Mouse (Mus musculus) liver, embryonic 13.5 days (tissue): ENCODE measurements at regions not wholly inside any gene's neighbourhood (a gene's known extent, or its start where the extent isn't known, plus 50 kb on each side); places are given as distances from the start of the nearest gene placed in this dataset.

Experiments
- ATAC-seq: fragments of 200-750 bp; cut with Nextera tagmentation; 2 replicates; pipeline ENCODE4 v1.8.0; 2017; ENCODE audit warnings: low read depth, mild to moderate bottlenecking, moderate number of reproducible peaks, moderate library complexity
- DNase-seq: peaks from one replicate; pipeline ENCODE4 v3.0.0; 2022
- H3K27ac ChIP-seq: fragments of 300-500 bp; sonication (generic); 2 replicates; pipeline ENCODE4 v1.5.1; 2015; ENCODE audit warnings: moderate library complexity, mild to moderate bottlenecking, inconsistent platforms
- H3K27me3 ChIP-seq: fragments of 300-500 bp; sonication (generic); 2 replicates; pipeline ENCODE4 v1.6.1; 2015; ENCODE audit warnings: mild to moderate bottlenecking, inconsistent platforms
- H3K36me3 ChIP-seq: fragments of 300-500 bp; sonication (generic); 2 replicates; pipeline ENCODE4 v1.6.1; 2015; ENCODE audit warnings: mild to moderate bottlenecking, inconsistent platforms
- H3K4me1 ChIP-seq: fragments of 300-500 bp; sonication (generic); replicated peaks from 2 replicates; pipeline ENCODE4 v1.6.1; 2015; ENCODE audit warnings: inconsistent platforms
- H3K4me2 ChIP-seq: fragments of 300-500 bp; sonication (generic); 2 replicates; pipeline ENCODE4 v1.6.1; 2015; ENCODE audit warnings: inconsistent platforms, mild to moderate bottlenecking, moderate library complexity
- H3K4me3 ChIP-seq: fragments of 300-500 bp; sonication (generic); replicated peaks from 2 replicates; pipeline ENCODE4 v1.5.1; 2015; ENCODE audit warnings: mild to moderate bottlenecking, inconsistent platforms
- H3K9ac ChIP-seq: fragments of 300-500 bp; sonication (generic); 2 replicates; pipeline ENCODE4 v1.6.1; 2015; ENCODE audit warnings: mild to moderate bottlenecking, inconsistent platforms
- H3K9me3 ChIP-seq: fragments of 300-500 bp; sonication (generic); replicated peaks from 2 replicates; pipeline ENCODE4 v1.6.1; 2016; ENCODE audit warnings: inconsistent platforms
- WGBS: fragments of 180-500 bp; shearing (Covaris S2); methylation state at CpG from one replicate; pipeline ENCODE4 v1.1.7; 2015; ENCODE audit not compliant: insufficient replicate concordance; 5-methylcytosine and 5-hydroxymethylcytosine counted together

DNA sequence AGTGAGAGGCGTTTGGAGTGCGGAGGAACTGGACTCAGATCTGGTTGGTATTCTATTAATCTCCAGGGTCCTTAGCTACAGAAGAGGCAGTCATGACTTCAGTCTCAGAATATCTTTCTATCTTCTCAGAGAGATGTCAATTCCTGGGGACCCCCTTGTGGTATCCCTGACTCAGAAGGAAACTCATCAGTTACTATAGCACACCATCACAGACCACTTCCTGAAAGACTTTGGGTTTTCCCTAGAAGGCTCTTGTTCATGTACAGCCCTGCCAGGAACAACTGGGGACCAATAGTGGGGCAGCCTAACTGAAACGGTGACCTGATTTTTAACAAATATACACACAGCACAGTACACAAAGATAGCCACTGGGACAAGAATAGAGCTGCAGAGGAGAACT is 279.6 kb downstream of the Ets1 start:
- no peaks in the 10 kb centered on the region for H3K4me1 ChIP-seq
- H3K9me3 ChIP-seq = no peaks in the 10 kb centered on the region
- H3K36me3 ChIP-seq = no peaks in the 10 kb centered on the region
- H3K4me3 ChIP-seq = no peak overlapping the region
- DNase-seq (no peak), ATAC-seq (no peak)
- H3K9ac ChIP-seq = no peak overlapping the region
- no peaks in the 10 kb centered on the region for H3K27me3 ChIP-seq
- WGBS = 59% methylated on average over 3 of the region's 3 CpGs
- no peak overlapping the region for H3K4me2 ChIP-seq
- H3K27ac ChIP-seq = no peak overlapping the region

DNA sequence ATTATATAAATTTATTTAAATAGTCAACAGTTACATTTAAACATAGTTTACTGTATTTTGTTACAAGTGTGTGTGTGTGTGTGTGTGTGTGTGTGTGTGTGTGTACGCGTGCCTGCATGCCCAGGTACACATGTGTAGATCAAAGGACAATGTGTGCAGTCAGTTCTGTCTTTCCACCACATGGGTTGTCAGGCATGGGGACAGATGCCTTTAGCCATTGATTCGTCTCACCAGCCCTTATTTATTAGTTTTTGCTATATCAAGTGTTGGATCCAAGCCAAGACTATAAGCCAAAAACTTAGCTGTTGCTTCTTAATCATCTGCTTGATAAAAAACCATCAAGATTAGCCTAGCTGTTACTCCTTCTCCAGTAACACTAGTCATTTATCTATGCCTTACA is 280.7 kb downstream of the Ets1 start:
- H3K9ac ChIP-seq = no peak overlapping the region
- ATAC-seq = no peak
- H3K4me1 ChIP-seq = no peaks in the 10 kb centered on the region
- no peak overlapping the region for H3K4me3 ChIP-seq
- no peak for DNase-seq
- WGBS = 64% methylated on average over 3 of the region's 3 CpGs
- H3K4me2 ChIP-seq = no peak overlapping the region
- H3K36me3 ChIP-seq = no peaks in the 10 kb centered on the region
- H3K9me3 ChIP-seq = no peaks in the 10 kb centered on the region
- H3K27me3 ChIP-seq = no peaks in the 10 kb centered on the region
- no peak overlapping the region for H3K27ac ChIP-seq

DNA sequence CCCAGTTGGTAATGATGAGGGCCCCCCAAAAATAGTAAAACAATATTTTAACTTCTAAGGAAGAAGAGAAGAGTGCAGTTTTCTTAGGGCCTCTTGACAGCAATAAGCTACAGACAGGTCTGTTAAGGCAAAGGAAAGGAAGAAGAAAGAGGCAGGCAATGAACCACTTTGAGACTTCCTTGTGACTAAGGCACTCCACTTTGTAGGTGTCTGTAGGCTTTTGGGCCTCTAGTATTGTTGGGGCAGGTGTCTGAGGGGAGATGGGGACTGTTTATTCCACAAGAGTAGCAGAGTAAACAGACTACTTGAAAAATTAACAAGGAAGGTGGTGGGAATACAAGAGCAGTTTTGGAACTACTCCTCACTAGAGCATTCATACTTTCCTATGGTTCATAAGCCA is 287.9 kb downstream of the Ets1 start:
- Histone ChIP-seq H3K4me3 (no peak overlapping the region), H3K4me2 (no peak overlapping the region), H3K4me1 (no peaks in the 10 kb centered on the region), H3K27me3 (no peaks in the 10 kb centered on the region), H3K27ac (no peak overlapping the region), H3K9ac (no peak overlapping the region), H3K36me3 (no peaks in the 10 kb centered on the region), H3K9me3 (no peaks in the 10 kb centered on the region)
- DNase-seq (no peak), ATAC-seq (no peak)

DNA sequence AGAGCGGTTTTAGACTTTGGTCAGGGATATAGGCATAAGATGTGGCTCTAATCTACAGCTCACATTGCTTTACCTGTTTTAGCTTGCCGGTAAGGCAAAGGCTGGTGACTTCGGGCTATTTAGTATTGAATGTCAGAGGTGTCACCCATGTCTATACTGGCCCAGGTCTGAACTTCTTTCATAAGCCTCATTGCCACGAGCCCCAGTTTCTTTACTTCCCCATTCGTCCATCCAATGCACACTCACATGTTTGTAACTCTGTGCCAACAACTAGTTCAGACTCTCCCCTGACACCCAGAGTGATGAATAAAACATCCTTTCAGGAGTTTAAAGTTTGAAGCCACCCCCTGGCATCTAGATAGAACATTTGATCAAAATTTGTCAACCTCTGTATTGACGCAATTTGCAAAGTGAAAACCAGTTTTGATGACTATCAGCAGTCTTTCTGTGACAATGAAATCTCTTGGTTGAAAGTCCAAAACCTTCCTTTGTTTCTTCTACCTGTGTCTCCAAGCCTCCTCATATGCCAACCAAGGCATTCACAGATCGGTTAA is 288.4 kb downstream of the Ets1 start:
- Histone ChIP-seq H3K4me3 (no peak overlapping the region), H3K9ac (no peak overlapping the region), H3K27ac (no peak overlapping the region), H3K27me3 (no peaks in the 10 kb centered on the region), H3K4me2 (no peak overlapping the region), H3K9me3 (no peaks in the 10 kb centered on the region), H3K4me1 (no peaks in the 10 kb centered on the region), H3K36me3 (no peaks in the 10 kb centered on the region)
- whole genome bisulfite sequencing = 63% methylated on average over 7 of the region's 7 CpGs
- no peak for DNase-seq
- ATAC-seq = no peak

DNA sequence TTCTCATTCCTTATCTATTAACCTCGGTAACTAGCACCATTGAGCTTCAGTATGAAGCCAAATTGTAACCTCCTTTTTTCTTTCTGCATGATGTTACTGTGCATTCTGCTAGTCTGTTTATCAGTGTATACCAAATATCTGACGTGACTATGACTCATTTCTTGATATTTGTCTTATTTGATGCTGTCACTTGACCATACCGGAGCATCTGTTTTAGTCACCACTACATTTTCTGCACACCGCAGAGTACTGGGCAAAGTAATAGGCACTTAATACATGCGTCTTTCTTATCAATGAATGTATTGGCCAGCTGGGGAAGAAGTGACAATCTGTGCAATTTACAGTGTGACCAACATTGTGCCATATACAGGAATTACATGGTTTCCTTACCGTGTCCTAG is 289.0 kb downstream of the Ets1 start:
- WGBS = 67% methylated on average over 6 of the region's 6 CpGs
- H3K4me1 ChIP-seq = no peaks in the 10 kb centered on the region
- DNase-seq (no peak), ATAC-seq (no peak)
- no peak overlapping the region for H3K4me3 ChIP-seq
- H3K27ac ChIP-seq = no peak overlapping the region
- no peak overlapping the region for H3K4me2 ChIP-seq
- H3K9ac ChIP-seq = no peak overlapping the region
- no peaks in the 10 kb centered on the region for H3K9me3 ChIP-seq
- no peaks in the 10 kb centered on the region for H3K36me3 ChIP-seq
- no peaks in the 10 kb centered on the region for H3K27me3 ChIP-seq

DNA sequence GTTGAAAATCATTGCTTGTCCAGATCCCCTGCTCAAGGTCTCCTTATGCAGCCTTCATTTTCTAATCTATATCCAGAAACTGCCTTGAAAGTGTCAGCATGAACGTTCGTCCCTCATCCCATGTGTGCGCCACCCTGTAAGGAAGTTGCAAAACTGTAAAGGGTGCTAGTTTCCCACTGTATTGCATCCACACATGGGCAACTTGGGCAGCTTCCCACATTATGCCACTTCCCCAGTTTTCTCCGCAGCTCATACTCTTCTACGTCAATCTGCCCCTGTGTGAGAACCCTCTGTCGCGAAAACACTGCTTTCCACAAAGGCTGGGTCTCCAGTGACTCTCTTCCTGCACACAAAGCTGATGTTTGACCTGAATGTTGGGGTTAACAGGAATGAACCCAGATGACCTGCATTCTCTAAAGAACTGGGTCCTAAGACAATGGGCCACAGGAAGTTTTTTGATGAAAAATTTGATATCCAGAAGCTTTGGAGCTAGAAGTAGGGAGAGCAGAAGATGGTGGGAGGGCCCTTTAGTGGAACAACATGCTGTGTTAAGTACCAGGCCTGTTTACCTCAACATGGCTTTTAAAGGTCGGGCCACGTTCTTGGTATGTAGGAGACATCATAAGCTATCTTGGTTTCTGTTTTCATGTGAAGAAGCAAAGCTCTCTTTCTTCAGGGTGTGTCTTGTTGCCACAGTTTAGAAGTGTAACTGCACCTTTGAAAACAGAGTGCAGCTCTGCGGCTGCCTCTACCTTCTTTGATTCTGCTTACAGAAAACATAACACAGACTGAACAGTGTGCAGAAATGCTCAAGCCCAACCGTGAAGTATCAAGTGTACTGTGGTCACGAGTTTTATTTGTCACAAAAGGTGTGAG is 289.9 kb downstream of the Ets1 start:
- Histone ChIP-seq H3K4me1 (no peaks in the 10 kb centered on the region), H3K27ac (no peak overlapping the region), H3K4me3 (no peak overlapping the region), H3K27me3 (no peaks in the 10 kb centered on the region), H3K36me3 (no peaks in the 10 kb centered on the region), H3K4me2 (no peak overlapping the region), H3K9me3 (no peaks in the 10 kb centered on the region), H3K9ac (no peak overlapping the region)
- ATAC-seq (no peak), DNase-seq (no peak)
- 56% methylated on average over 12 of the region's 12 CpGs for WGBS

DNA sequence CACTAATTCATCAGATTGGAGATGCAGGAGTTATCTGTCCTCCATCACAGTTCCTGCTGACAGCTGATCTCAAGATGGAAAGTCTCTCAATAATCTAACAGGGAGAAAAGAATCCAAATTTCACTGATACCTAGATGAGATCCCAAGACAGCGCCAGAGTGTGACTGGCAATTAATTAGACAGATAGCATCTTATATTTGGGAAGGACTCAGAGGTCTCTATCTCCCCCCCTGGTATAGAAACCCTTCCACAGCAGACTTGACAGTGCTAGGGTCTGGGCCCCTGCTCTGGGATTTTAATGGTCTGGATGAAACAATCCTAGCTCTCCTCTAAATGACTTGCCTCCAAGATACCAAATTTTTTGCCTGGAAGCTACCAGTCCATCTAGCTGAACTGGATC is 291.6 kb downstream of the Ets1 start:
- Histone ChIP-seq H3K27ac (no peak overlapping the region), H3K36me3 (no peaks in the 10 kb centered on the region), H3K9me3 (no peaks in the 10 kb centered on the region), H3K4me3 (no peak overlapping the region), H3K9ac (no peak overlapping the region), H3K4me1 (no peaks in the 10 kb centered on the region), H3K27me3 (no peaks in the 10 kb centered on the region), H3K4me2 (no peak overlapping the region)
- 71% methylated on average over 1 of the region's 1 CpGs for WGBS
- ATAC-seq (no peak), DNase-seq (no peak)

DNA sequence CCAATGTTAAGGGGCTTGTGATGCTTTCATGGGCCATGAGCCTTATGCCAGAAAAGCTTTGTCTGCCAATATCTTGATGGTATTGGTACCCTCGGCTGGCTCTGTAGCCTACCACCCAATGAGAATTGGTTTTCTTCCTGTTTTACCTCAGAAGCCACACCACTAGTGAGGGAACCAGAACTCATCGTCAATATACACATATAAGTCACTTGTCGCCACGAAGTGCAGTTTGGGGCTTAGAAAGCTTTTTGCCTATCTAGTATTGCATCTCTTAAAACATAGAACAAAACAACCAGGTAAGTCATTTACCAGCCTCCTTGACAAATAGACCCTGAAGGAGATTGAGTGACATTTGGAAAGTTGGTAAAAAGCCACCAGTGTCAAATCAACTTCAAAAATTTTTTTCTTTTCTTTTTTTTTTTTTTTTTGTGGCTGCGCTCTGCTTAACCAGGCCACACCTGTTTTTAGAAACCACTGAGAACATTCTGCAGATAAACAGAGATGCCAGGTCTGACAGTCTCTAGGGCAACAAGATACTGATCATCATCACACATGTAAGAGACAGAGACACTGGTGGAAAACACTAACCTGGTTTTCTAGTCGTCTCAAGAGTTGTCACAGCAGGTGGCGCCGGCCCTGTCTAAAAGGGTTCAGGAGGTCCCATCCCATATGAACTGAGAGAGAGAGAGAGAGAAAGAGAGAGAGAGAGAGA is 292.4 kb downstream of the Ets1 start:
- WGBS = 66% methylated on average over 8 of the region's 8 CpGs
- H3K27me3 ChIP-seq = no peaks in the 10 kb centered on the region
- H3K27ac ChIP-seq = no peak overlapping the region
- no peak overlapping the region for H3K9ac ChIP-seq
- H3K4me3 ChIP-seq = no peak overlapping the region
- DNase-seq (no peak), ATAC-seq (no peak)
- no peak overlapping the region for H3K4me2 ChIP-seq
- H3K36me3 ChIP-seq = no peaks in the 10 kb centered on the region
- no peaks in the 10 kb centered on the region for H3K9me3 ChIP-seq
- H3K4me1 ChIP-seq = no peaks in the 10 kb centered on the region

DNA sequence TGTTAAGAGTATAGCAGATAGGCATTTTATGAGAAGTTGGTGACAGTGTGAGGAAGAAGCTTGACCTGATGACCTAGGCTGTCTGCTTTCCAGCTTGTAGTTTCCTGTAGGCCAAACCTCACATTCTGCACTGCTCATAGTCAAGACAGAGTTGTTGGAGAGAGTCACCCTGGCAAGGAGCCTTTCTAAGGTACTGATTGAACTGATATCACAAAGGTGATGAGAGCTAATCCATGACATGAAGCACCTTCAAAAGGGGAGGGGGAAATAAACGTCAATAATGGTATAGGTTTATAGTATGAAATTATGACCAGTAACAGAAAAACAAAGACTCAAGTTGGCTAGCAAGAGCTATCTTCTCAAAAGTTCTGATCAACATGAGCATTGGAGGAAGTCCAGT is 293.3 kb downstream of the Ets1 start:
- no peak overlapping the region for H3K4me2 ChIP-seq
- 59% methylated on average over 1 of the region's 1 CpGs for WGBS
- H3K27me3 ChIP-seq = no peaks in the 10 kb centered on the region
- no peak overlapping the region for H3K27ac ChIP-seq
- no peaks in the 10 kb centered on the region for H3K9me3 ChIP-seq
- ATAC-seq = no peak
- H3K4me3 ChIP-seq = no peak overlapping the region
- no peaks in the 10 kb centered on the region for H3K36me3 ChIP-seq
- no peak for DNase-seq
- no peak overlapping the region for H3K9ac ChIP-seq
- no peaks in the 10 kb centered on the region for H3K4me1 ChIP-seq

DNA sequence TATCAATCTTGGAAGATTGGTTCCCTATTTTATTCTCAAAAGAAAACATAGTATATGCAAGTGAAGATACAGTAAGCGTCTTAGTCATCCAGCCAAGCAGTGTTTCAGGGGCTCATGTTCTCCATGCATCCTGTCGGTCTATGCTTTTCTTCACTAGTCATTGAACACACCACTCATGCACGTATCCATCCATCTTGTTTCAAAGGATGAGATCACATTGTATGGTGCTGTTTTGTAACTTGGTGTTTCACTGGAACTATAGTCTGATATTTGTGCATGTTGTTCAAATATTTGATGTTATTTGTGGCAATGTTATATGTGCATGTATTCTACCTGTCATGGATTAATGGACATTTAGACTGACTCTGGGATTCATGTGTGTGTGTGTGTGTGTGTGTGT is 293.8 kb downstream of the Ets1 start:
- Histone ChIP-seq H3K4me3 (no peak overlapping the region), H3K9me3 (no peaks in the 10 kb centered on the region), H3K27me3 (no peaks in the 10 kb centered on the region), H3K4me1 (no peaks in the 10 kb centered on the region), H3K36me3 (no peaks in the 10 kb centered on the region), H3K9ac (no peak overlapping the region), H3K4me2 (no peak overlapping the region), H3K27ac (no peak overlapping the region)
- DNase-seq (no peak), ATAC-seq (no peak)
- 73% methylated on average over 3 of the region's 3 CpGs for WGBS

DNA sequence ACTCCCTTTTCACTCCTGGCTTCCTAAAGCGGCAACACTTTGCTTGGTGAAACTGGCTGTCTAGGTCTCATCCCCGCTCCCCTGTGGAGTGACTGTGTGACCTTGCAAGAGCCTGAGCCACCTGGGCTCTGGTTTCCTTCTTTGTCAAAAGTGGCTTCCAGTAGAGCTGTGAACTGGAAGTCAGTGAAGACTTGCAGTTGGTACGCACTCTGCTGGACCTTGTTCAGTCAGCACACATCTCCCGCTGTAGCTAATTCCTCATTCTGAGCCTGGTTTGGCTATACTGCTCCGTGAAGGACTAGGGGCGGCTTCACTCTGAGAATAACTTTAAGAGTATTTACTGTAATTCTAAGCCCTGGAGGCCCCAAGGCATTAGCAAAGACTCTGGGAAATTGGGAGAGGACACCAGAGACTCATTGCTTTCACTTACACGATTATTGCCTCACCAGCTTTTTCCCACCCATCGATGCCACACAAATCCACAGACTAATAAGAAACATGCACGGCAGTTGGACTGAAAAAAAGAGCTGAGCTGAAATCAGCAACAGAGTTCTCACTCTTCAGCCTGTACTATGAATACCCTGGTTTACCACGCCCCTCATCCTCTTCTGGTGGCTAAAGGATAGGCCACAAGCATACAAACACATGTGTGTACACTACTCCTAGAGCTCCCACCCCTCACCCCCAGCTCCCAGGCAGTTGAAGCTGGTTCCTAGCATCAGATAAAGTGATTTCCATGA is 295.4 kb downstream of the Ets1 start:
- no peak for DNase-seq
- Histone ChIP-seq H3K9ac (no peak overlapping the region), H3K4me3 (no peak overlapping the region), H3K27me3 (no peaks in the 10 kb centered on the region), H3K36me3 (no peaks in the 10 kb centered on the region), H3K27ac (no peak overlapping the region), H3K4me2 (no peak overlapping the region), H3K4me1 (no peaks in the 10 kb centered on the region), H3K9me3 (no peaks in the 10 kb centered on the region)
- no peak for ATAC-seq
- 57% methylated on average over 10 of the region's 10 CpGs for WGBS
